10 mouse cellular contexts compared by ENCODE assay signal in genomic region chr7:98887811-98888261, GRCm38 (mm10). TPM values are rescaled to one million over a fixed set of nuclear protein-coding genes. Genes with fewer than 3 reads are reported as not detected.
A peak's percentile ranks its signal among the peaks of the same experiment; 100 is the strongest.
DNase-seq lines count a peak whose midpoint lies in the region; ATAC-seq and TF ChIP-seq lines count a peak whose summit lies in the region.
"Had no signal": no experiment of that assay in that cellular context is flagged by ENCODE, and none has a peak within 500 bp of the region (broad histone marks: within the 10 kb centered on the region; RNA-seq: fewer than 3 reads in every experiment).

No protein-coding gene starts in this region.

- H3K4me3 ChIP-seq in forebrain, embryonic 10.5 days: no peak overlapping the region; the same call in 1 of the 2 replicates
- no peak overlapping the region for H3K4me3 ChIP-seq in forebrain, embryonic 14.5 days (ENCODE audit: low read depth, low read length)
- no peak overlapping the region for H3K4me3 ChIP-seq in hindbrain, postnatal 0 days (ENCODE audit: low read length)
- no peak overlapping the region for H3K4me3 ChIP-seq in midbrain, postnatal 0 days (ENCODE audit: low read depth, low read length)
- H3K4me3 ChIP-seq: megakaryocyte, embryonic 14.5 days had no signal

- ATAC-seq in forebrain, embryonic 14.5 days: no peak
- ATAC-seq in hindbrain, postnatal 0 days: peak; percentile 78
- ATAC-seq in midbrain, postnatal 0 days (ENCODE audit: low FRiP score): peak; percentile 47; the same call in 1 of the 2 replicates

- H3K27me3 ChIP-seq in forebrain, embryonic 10.5 days (ENCODE audit: poor library complexity, severe bottlenecking): no peaks in the 10 kb centered on the region
- no peaks in the 10 kb centered on the region for H3K27me3 ChIP-seq in forebrain, embryonic 14.5 days (replicated peaks; ENCODE audit: control insufficient read depth, insufficient read depth, low read length)
- H3K27me3 ChIP-seq in hindbrain, postnatal 0 days (ENCODE audit: insufficient read depth, low read length): no peaks in the 10 kb centered on the region
- no peaks in the 10 kb centered on the region for H3K27me3 ChIP-seq in midbrain, postnatal 0 days (ENCODE audit: insufficient read depth, low read length)
- H3K27me3 ChIP-seq: megakaryocyte, embryonic 14.5 days had no signal

- TF ChIP-seq CTCF in hindbrain, postnatal 0 days (IDR thresholded peaks at IDR 0.05; ENCODE audit: low read depth): peak; percentile 62
- peak; percentile 51 for TF ChIP-seq CTCF in midbrain, postnatal 0 days (IDR thresholded peaks at IDR 0.05)

- DNase-seq in forebrain, embryonic 10.5 days (ENCODE audit: extremely low spot score, low spot score): peak; percentile 26
- no peak for DNase-seq in forebrain, embryonic 14.5 days (ENCODE audit: low spot score)
- peak; percentile 74 to 77 for DNase-seq in cerebellum, adult 18-20 months
- peak; percentile 82 for DNase-seq in hindbrain, postnatal 0 days (ENCODE audit: low spot score)
- peak; percentile 76 for DNase-seq in midbrain, postnatal 0 days (ENCODE audit: low spot score)
- DNase-seq in thymus, postnatal 4 days: no peak
- no peak for DNase-seq in urinary bladder, adult 18-20 months (ENCODE audit: low spot score in 2 of 2)
- DNase-seq in urinary bladder, postnatal 14 days (ENCODE audit: low spot score): no peak

- H3K9ac ChIP-seq in forebrain, embryonic 14.5 days (ENCODE audit: low read length): no peak overlapping the region
- H3K9ac ChIP-seq in hindbrain, postnatal 0 days (replicated peaks; ENCODE audit: low read length): 0 out of 2 replicates have a peak overlapping the region, but pooled peaks have one; percentile 9
- H3K9ac ChIP-seq in midbrain, postnatal 0 days (replicated peaks; ENCODE audit: low read length, poor library complexity, severe bottlenecking): no peak overlapping the region

- H3K4me2 ChIP-seq in forebrain, embryonic 14.5 days (ENCODE audit: low read length): no peak overlapping the region
- H3K4me2 ChIP-seq in hindbrain, postnatal 0 days (ENCODE audit: low read depth, low read length): 0 out of 2 replicates have a peak overlapping the region, but pooled peaks have one; percentile 7
- no peak overlapping the region for H3K4me2 ChIP-seq in midbrain, postnatal 0 days (ENCODE audit: low read depth, low read length, poor library complexity, severe bottlenecking)

- H3K9me3 ChIP-seq in forebrain, embryonic 10.5 days: no peaks in the 10 kb centered on the region
- no peaks in the 10 kb centered on the region for H3K9me3 ChIP-seq in forebrain, embryonic 14.5 days (replicated peaks; ENCODE audit: control insufficient read depth, low read length)
- H3K9me3 ChIP-seq in hindbrain, postnatal 0 days (ENCODE audit: low read length): no peaks in the 10 kb centered on the region
- no peaks in the 10 kb centered on the region for H3K9me3 ChIP-seq in midbrain, postnatal 0 days (ENCODE audit: low read length)
- H3K9me3 ChIP-seq: megakaryocyte, embryonic 14.5 days had no signal

- H3K36me3 ChIP-seq in forebrain, embryonic 10.5 days (replicated peaks): peaks cover 4% of the 10 kb centered on the region; the same call in 1 of the 2 replicates
- no peaks in the 10 kb centered on the region for H3K36me3 ChIP-seq in forebrain, embryonic 14.5 days (ENCODE audit: control insufficient read depth, insufficient read depth, low read length)
- H3K36me3 ChIP-seq in hindbrain, postnatal 0 days (ENCODE audit: insufficient read depth, low read length): no peaks in the 10 kb centered on the region
- H3K36me3 ChIP-seq in midbrain, postnatal 0 days (ENCODE audit: insufficient read depth, low read length): no peaks in the 10 kb centered on the region

- H3K27ac ChIP-seq in forebrain, embryonic 10.5 days: peak overlapping the region; percentile 65; the same call in 1 of the 2 replicates
- H3K27ac ChIP-seq in forebrain, embryonic 14.5 days (ENCODE audit: low read depth, low read length): no peak overlapping the region
- peak overlapping the region; percentile 56 for H3K27ac ChIP-seq in hindbrain, postnatal 0 days
- H3K27ac ChIP-seq in midbrain, postnatal 0 days (ENCODE audit: low read depth, low read length): no peak overlapping the region

- peaks cover 25% of the 10 kb centered on the region for H3K4me1 ChIP-seq in forebrain, embryonic 10.5 days
- H3K4me1 ChIP-seq in forebrain, embryonic 14.5 days (ENCODE audit: control insufficient read depth, insufficient read depth, low read length): peaks cover 3% of the 10 kb centered on the region; the same call in 1 of the 2 replicates
- peaks cover 13% of the 10 kb centered on the region; the same call in 1 of the 2 replicates for H3K4me1 ChIP-seq in hindbrain, postnatal 0 days (ENCODE audit: insufficient read depth, low read length)
- H3K4me1 ChIP-seq in midbrain, postnatal 0 days (ENCODE audit: insufficient read depth, low read length): peaks cover 6% of the 10 kb centered on the region

- WGBS in forebrain, embryonic 10.5 days: 44% methylated on average over 22 of the region's 22 CpGs
- WGBS in forebrain, embryonic 14.5 days: 42% methylated on average over 22 of the region's 22 CpGs
- WGBS in hindbrain, postnatal 0 days: 35% methylated on average over 22 of the region's 22 CpGs
- WGBS in midbrain, postnatal 0 days: 30% methylated on average over 22 of the region's 22 CpGs

RNA-seq across cellular contexts. Expression of gene Wnt11, which starts 52.9 kb away (rescaled TPM):
- 0.17 and 0.32 TPM in 2 replicates for polyA plus RNA-seq in forebrain, embryonic 10.5 days (2016; fragmentation: Nextera tagmentation; extraction: Ambion mirVana)
- 0.26 and 0.50 TPM in 2 replicates for polyA plus RNA-seq in forebrain, embryonic 14.5 days (2014; fragmentation: Nextera tagmentation; extraction: Ambion mirVana)
- 11.4 and 17.2 TPM in 2 replicates for total RNA-seq in hindbrain, postnatal 0 days (2014; rRNA removed)
- 2.2 and 2.8 TPM in 2 replicates for polyA plus RNA-seq in hindbrain, postnatal 0 days (2015; fragmentation: Nextera tagmentation; extraction: Ambion mirVana)
- total RNA-seq in midbrain, postnatal 0 days (2014; rRNA removed): 3.2 and 3.7 TPM in 2 replicates
- 1.8 and 1.9 TPM in 2 replicates for polyA plus RNA-seq in midbrain, postnatal 0 days (2015; fragmentation: Nextera tagmentation; extraction: Ambion mirVana)
- total RNA-seq: common myeloid progenitor, adult 5-6 weeks had no signal

Comparison
In these comparisons a context has a peak if more than half of its experiments do, and no peak if none do; other contexts are left out.
1. DNase-seq: peak in forebrain, embryonic 10.5 days (single experiment), cerebellum, adult 18-20 months (2 of 2), hindbrain, postnatal 0 days (single experiment) and midbrain, postnatal 0 days (single experiment); none in forebrain, embryonic 14.5 days (single experiment), thymus, postnatal 4 days (single experiment), urinary bladder, adult 18-20 months (0 of 2) and urinary bladder, postnatal 14 days (single experiment).
2. H3K27ac ChIP-seq: peak in forebrain, embryonic 10.5 days (single experiment) and hindbrain, postnatal 0 days (single experiment); none in forebrain, embryonic 14.5 days (single experiment) and midbrain, postnatal 0 days (single experiment).